8 mouse cellular contexts compared by ENCODE assay signal in the genomic region with DNA sequence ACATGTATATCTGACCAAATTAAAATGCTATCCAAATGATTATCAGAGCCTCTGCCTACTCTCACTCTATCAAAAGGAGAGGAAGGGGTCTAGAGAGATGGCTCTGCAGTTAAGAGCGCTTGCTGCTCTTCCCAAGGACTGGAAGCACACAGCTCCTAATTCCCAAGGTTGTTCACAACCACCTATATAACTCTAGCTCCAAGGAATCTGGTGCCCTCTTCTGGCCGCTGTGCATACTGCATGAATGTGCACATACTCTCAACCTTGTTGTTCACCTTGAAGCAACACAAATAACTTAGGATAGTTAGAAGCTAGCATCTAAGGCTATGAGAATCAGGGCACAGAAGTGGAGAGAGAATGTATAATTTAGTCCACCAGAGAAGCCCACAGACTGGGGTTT.
DNase-seq lines count a peak whose midpoint lies in the region; ATAC-seq and TF ChIP-seq lines count a peak whose summit lies in the region.

No protein-coding gene starts in this region.

- dilution Hi-C loops in CH12.LX (cut with MboI; ENCODE audit: extremely low pct_ligation_motif_present, extremely low pct_unique_long_range_greater_than_20kb, low sequenced_read_pairs), result no loop called here

- no peaks in the 10 kb centered on the region for H3K4me1 ChIP-seq in intestine, embryonic 14.5 days (replicated peaks; ENCODE audit: control insufficient read depth, insufficient read depth, low read length)
- H3K4me1 ChIP-seq in intestine, embryonic 16.5 days (ENCODE audit: control insufficient read depth, insufficient read depth, low read length), result no peaks in the 10 kb centered on the region
- no peaks in the 10 kb centered on the region for H3K4me1 ChIP-seq in CH12.LX (ENCODE audit: control insufficient read depth in 1 of 2, insufficient read depth in 2 of 2)
- H3K4me1 ChIP-seq in forebrain, embryonic 15.5 days, result no peaks in the 10 kb centered on the region
- no peaks in the 10 kb centered on the region for H3K4me1 ChIP-seq in liver, adult 2 months (ENCODE audit: control insufficient read depth, insufficient read depth, low read length)

- 35% methylated on average over 2 of the region's 2 CpGs for WGBS in intestine, embryonic 14.5 days
- WGBS in intestine, embryonic 16.5 days, result 26% methylated on average over 2 of the region's 2 CpGs
- WGBS in forebrain, embryonic 15.5 days, result 36% methylated on average over 2 of the region's 2 CpGs
- WGBS in liver, adult 2 months, result 55% methylated on average over 2 of the region's 2 CpGs

- TF ChIP-seq POLR2A in CH12.LX (IDR thresholded peaks at IDR 0.05; ENCODE audit: low read depth, low read length), result no peak
- TF ChIP-seq POLR2A in liver, adult 2 months (IDR thresholded peaks at IDR 0.05; ENCODE audit: extremely low read depth, insufficient read depth, low read length), result no peak

- no peak for TF ChIP-seq EP300 in CH12.LX (IDR thresholded peaks at IDR 0.05; ENCODE audit: low read length)

- peaks cover 14% of the 10 kb centered on the region for H3K36me3 ChIP-seq in intestine, embryonic 14.5 days (ENCODE audit: control insufficient read depth, insufficient read depth, low read length)
- H3K36me3 ChIP-seq in intestine, embryonic 16.5 days (ENCODE audit: control insufficient read depth, insufficient read depth, low read length), result peaks cover 3% of the 10 kb centered on the region
- peaks cover 3 to 15% of the 10 kb centered on the region in 2 experiments for H3K36me3 ChIP-seq in CH12.LX (replicated peaks in 1 of 2; ENCODE audit: control insufficient read depth in 1 of 2, insufficient read depth in 1 of 2, low read length in 1 of 2)
- H3K36me3 ChIP-seq in forebrain, embryonic 15.5 days, result peaks cover 13% of the 10 kb centered on the region
- H3K36me3 ChIP-seq in liver, adult 2 months (ENCODE audit: control insufficient read depth, insufficient read depth, low read length), result peaks cover 24% of the 10 kb centered on the region

- no peaks in the 10 kb centered on the region for H3K9me3 ChIP-seq in intestine, embryonic 14.5 days (ENCODE audit: control insufficient read depth, low read length)
- H3K9me3 ChIP-seq in intestine, embryonic 16.5 days (ENCODE audit: control insufficient read depth, low read length), result no peaks in the 10 kb centered on the region
- H3K9me3 ChIP-seq in CH12.LX (replicated peaks; ENCODE audit: low read length), result no peaks in the 10 kb centered on the region
- no peaks in the 10 kb centered on the region for H3K9me3 ChIP-seq in forebrain, embryonic 15.5 days

- no peak overlapping the region for H3K4me3 ChIP-seq in intestine, embryonic 14.5 days (ENCODE audit: low read depth, low read length)
- no peak overlapping the region for H3K4me3 ChIP-seq in intestine, embryonic 16.5 days (ENCODE audit: low read length)
- no peak overlapping the region for H3K4me3 ChIP-seq in CH12.LX (replicated peaks in 1 of 3; ENCODE audit: low read depth in 2 of 3, low read length in 2 of 3, poor library complexity in 1 of 3)
- no peak overlapping the region for H3K4me3 ChIP-seq in forebrain, embryonic 15.5 days
- no peak overlapping the region for H3K4me3 ChIP-seq in liver, adult 2 months (ENCODE audit: insufficient read depth, low read depth, low read length)

- no peak overlapping the region for H3K9ac ChIP-seq in intestine, embryonic 14.5 days (ENCODE audit: low read length)
- no peak overlapping the region for H3K9ac ChIP-seq in intestine, embryonic 16.5 days (ENCODE audit: low read depth, low read length)
- no peak overlapping the region for H3K9ac ChIP-seq in CH12.LX (ENCODE audit: insufficient read depth, low read depth)
- H3K9ac ChIP-seq in forebrain, embryonic 15.5 days (replicated peaks), result no peak overlapping the region
- H3K9ac ChIP-seq in liver, adult 2 months (ENCODE audit: low read depth, low read length), result no peak overlapping the region

- peak; percentile 79 for DNase-seq in intestine, embryonic 14.5 days (ENCODE audit: low spot score)
- DNase-seq in CH12.LX (ENCODE audit: extremely low read depth), result peak; percentile 49
- peak; percentile 23 for DNase-seq in adrenal gland, adult 2 months
- peak; percentile 33 for DNase-seq in liver, adult 2 months (ENCODE audit: extremely low read depth, low read depth, low spot score)
- DNase-seq in retina, embryonic 14.5 days (ENCODE audit: low spot score), result peak; percentile 67
- no peak for DNase-seq in frontal cortex, postnatal 10 days (ENCODE audit: low spot score in 2 of 2)

- no peaks in the 10 kb centered on the region for H3K79me2 ChIP-seq in CH12.LX (replicated peaks; ENCODE audit: control insufficient read depth, extremely low read depth, insufficient read depth, poor library complexity, severe bottlenecking)
- no peaks in the 10 kb centered on the region for H3K79me2 ChIP-seq in liver, adult 2 months (ENCODE audit: control insufficient read depth, insufficient read depth, low read length)

- TF ChIP-seq CTCF in CH12.LX (conservative IDR thresholded peaks at IDR 0.05 in 1 of 2, IDR thresholded peaks at IDR 0.05 in 1 of 2; ENCODE audit: low read depth in 2 of 2, low read length in 2 of 2), result peak; percentile 67 to 74
- peak; percentile 37; the same call in 1 of the 2 replicates for TF ChIP-seq CTCF in liver, adult 2 months (IDR thresholded peaks at IDR 0.05; ENCODE audit: low read depth, low read length)

- TF ChIP-seq RAD21 in CH12.LX (IDR thresholded peaks at IDR 0.05; ENCODE audit: low read depth, low read length), result peak; percentile 69

- no peak overlapping the region for H3K4me2 ChIP-seq in intestine, embryonic 14.5 days (ENCODE audit: low read length)
- no peak overlapping the region for H3K4me2 ChIP-seq in intestine, embryonic 16.5 days (ENCODE audit: low read depth, low read length)
- no peak overlapping the region for H3K4me2 ChIP-seq in CH12.LX (ENCODE audit: insufficient read depth, low read depth, poor library complexity, severe bottlenecking)
- no peak overlapping the region for H3K4me2 ChIP-seq in forebrain, embryonic 15.5 days (replicated peaks)

- in situ Hi-C loops in CH12.LX (cut with MboI; ENCODE audit: low pct_ligation_motif_present, low pct_unique_long_range_greater_than_20kb, low sequenced_read_pairs), result no loop called here

- H3K27me3 ChIP-seq in intestine, embryonic 14.5 days (replicated peaks; ENCODE audit: control insufficient read depth, insufficient read depth, low read length), result no peaks in the 10 kb centered on the region
- H3K27me3 ChIP-seq in intestine, embryonic 16.5 days (replicated peaks; ENCODE audit: control insufficient read depth, insufficient read depth, low read length), result no peaks in the 10 kb centered on the region
- H3K27me3 ChIP-seq in CH12.LX (replicated peaks), result no peaks in the 10 kb centered on the region
- H3K27me3 ChIP-seq in forebrain, embryonic 15.5 days, result no peaks in the 10 kb centered on the region
- H3K27me3 ChIP-seq in liver, adult 2 months (ENCODE audit: control insufficient read depth, insufficient read depth, low read length), result no peaks in the 10 kb centered on the region

- H3K27ac ChIP-seq in intestine, embryonic 14.5 days (ENCODE audit: low read depth), result no peak overlapping the region
- no peak overlapping the region for H3K27ac ChIP-seq in intestine, embryonic 16.5 days (ENCODE audit: low read length)
- H3K27ac ChIP-seq in CH12.LX (ENCODE audit: insufficient read depth, low read depth), result no peak overlapping the region
- H3K27ac ChIP-seq in forebrain, embryonic 15.5 days (replicated peaks), result no peak overlapping the region
- H3K27ac ChIP-seq in liver, adult 2 months (replicated peaks; ENCODE audit: insufficient read depth, low read depth, low read length), result no peak overlapping the region

- no peak for ATAC-seq in intestine, embryonic 14.5 days (replicated peaks; ENCODE audit: low FRiP score, low TSS enrichment, low read depth)
- no peak for ATAC-seq in intestine, embryonic 16.5 days
- ATAC-seq in forebrain, embryonic 15.5 days (replicated peaks), result peak; percentile 60; the same call in 1 of the 2 replicates

TF ChIP-seq in CH12.LX, 34 proteins besides CTCF, POLR2A, EP300 and RAD21:
- TF ChIP-seq SMC3 (IDR thresholded peaks at IDR 0.05; ENCODE audit: low read depth, low read length) (peak; percentile 58), NELFE (IDR thresholded peaks at IDR 0.05; ENCODE audit: low read depth, low read length) (no peak)

Comparison
In these comparisons a context has a peak if more than half of its experiments do, and no peak if none do; other contexts are left out.
1. DNase-seq: peak in intestine, embryonic 14.5 days (single experiment), CH12.LX (single experiment), adrenal gland, adult 2 months (single experiment), liver, adult 2 months (single experiment) and retina, embryonic 14.5 days (single experiment); none in frontal cortex, postnatal 10 days (0 of 2).